Mouse (Mus musculus): ENCODE measurements around the gene Stard13.

GRCm38 (mm10) chr5:151129762-151130161 lies 103.9 kb downstream of the Stard13 start:
- no peak for TF ChIP-seq CTCF (IDR thresholded peaks at IDR 0.05; ENCODE audit: extremely low read depth, insufficient read depth, low read length)
- no peak for TF ChIP-seq POLR2A (IDR thresholded peaks at IDR 0.05; ENCODE audit: extremely low read depth, insufficient read depth, low read length)
